Mouse (Mus musculus): ENCODE results near the gene Dlgap1. TPM values are rescaled to one million over a fixed set of nuclear protein-coding genes. Genes with fewer than 3 reads are reported as not detected.
A peak's percentile ranks its signal among the peaks of the same experiment; 100 is the strongest.

Gene Dlgap1
- polyA plus RNA-seq, 1 experiment from 2014 or later, result 34.5 TPM

DNA sequence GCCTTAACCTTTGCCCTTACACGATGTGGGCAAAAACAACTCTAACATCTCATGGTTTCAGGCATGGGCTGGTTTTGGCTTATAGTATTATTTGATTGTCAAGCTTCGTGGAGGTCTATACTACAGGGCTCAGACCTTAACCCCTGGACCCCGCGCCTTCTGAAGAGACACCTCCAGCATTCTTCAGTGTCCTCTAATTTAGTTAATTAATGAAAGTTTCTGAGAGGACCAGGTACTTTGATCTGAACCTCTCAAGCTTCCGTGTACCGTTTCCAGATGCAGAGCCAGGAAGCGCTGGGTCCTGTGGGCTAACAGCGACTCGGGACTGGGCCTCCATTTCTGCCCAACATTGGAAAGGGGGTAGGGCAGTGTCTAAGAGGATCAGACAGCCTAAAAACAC lies 785.2 kb downstream of the Dlgap1 start:
- Histone ChIP-seq H3K27ac (ENCODE audit: low read length) (no peak overlapping the region), H3K36me3 (ENCODE audit: control insufficient read depth, insufficient read depth, low read length) (no peaks in the 10 kb centered on the region), H3K9me3 (replicated peaks; ENCODE audit: control insufficient read depth, low read length, poor library complexity, severe bottlenecking) (no peaks in the 10 kb centered on the region), H3K4me3 (ENCODE audit: low read depth, low read length) (no peak overlapping the region), H3K4me2 (ENCODE audit: low read length) (no peak overlapping the region), H3K27me3 (ENCODE audit: control insufficient read depth, insufficient read depth, low read depth, low read length) (peaks cover 22% of the 10 kb centered on the region), H3K9ac (ENCODE audit: low read depth, low read length) (no peak overlapping the region), H3K4me1 (ENCODE audit: control insufficient read depth, insufficient read depth, low read length) (peaks cover 10% of the 10 kb centered on the region)
- no peak for ATAC-seq
- WGBS, result 86% methylated on average over 9 of the region's 9 CpGs

- H3K27me3 ChIP-seq (ENCODE audit: control insufficient read depth, insufficient read depth, low read depth, low read length), result peaks cover 16% of the 10 kb centered on the region
- peak overlapping the region; percentile 55 for H3K4me2 ChIP-seq (ENCODE audit: low read length)
- 52% methylated on average over 7 of the region's 7 CpGs for WGBS
- no peaks in the 10 kb centered on the region for H3K9me3 ChIP-seq (replicated peaks; ENCODE audit: control insufficient read depth, low read length, poor library complexity, severe bottlenecking)
- no peaks in the 10 kb centered on the region for H3K36me3 ChIP-seq (ENCODE audit: control insufficient read depth, insufficient read depth, low read length)
- H3K4me1 ChIP-seq (ENCODE audit: control insufficient read depth, insufficient read depth, low read length), result peaks cover 10% of the 10 kb centered on the region
- H3K27ac ChIP-seq (ENCODE audit: low read length), result no peak overlapping the region
- no peak for ATAC-seq
- no peak overlapping the region for H3K4me3 ChIP-seq (ENCODE audit: low read depth, low read length)
- H3K9ac ChIP-seq (ENCODE audit: low read depth, low read length), result no peak overlapping the region
Measured at GRCm38 (mm10) chr17:70754638-70755037, 785.8 kb downstream of the Dlgap1 start.

- H3K4me2 ChIP-seq (ENCODE audit: low read length), result peak overlapping the region; percentile 55
Measured at GRCm38 (mm10) chr17:70755039-70755668, 786.3 kb downstream of the Dlgap1 start.

GRCm38 (mm10) chr17:70755669-70756263 lies 786.9 kb downstream of the Dlgap1 start:
- Histone ChIP-seq H3K27me3 (ENCODE audit: control insufficient read depth, insufficient read depth, low read depth, low read length) (peaks cover 11% of the 10 kb centered on the region), H3K4me3 (ENCODE audit: low read depth, low read length) (peak overlapping the region; percentile 21), H3K4me1 (ENCODE audit: control insufficient read depth, insufficient read depth, low read length) (peaks cover 9% of the 10 kb centered on the region), H3K27ac (ENCODE audit: low read length) (no peak overlapping the region), H3K36me3 (ENCODE audit: control insufficient read depth, insufficient read depth, low read length) (no peaks in the 10 kb centered on the region), H3K9ac (ENCODE audit: low read depth, low read length) (no peak overlapping the region), H3K4me2 (ENCODE audit: low read length) (peak overlapping the region; percentile 55), H3K9me3 (replicated peaks; ENCODE audit: control insufficient read depth, low read length, poor library complexity, severe bottlenecking) (no peaks in the 10 kb centered on the region)
- no peak for ATAC-seq
- 7% methylated on average over 11 of the region's 14 CpGs for WGBS

More at GRCm38 (mm10) chr17:70755039-70755668, 786.3 kb downstream of the Dlgap1 start:
- H3K4me3 ChIP-seq (ENCODE audit: low read depth, low read length), result peak overlapping the region; percentile 21
- H3K27ac ChIP-seq (ENCODE audit: low read length), result no peak overlapping the region
- no peaks in the 10 kb centered on the region for H3K36me3 ChIP-seq (ENCODE audit: control insufficient read depth, insufficient read depth, low read length)
- H3K4me1 ChIP-seq (ENCODE audit: control insufficient read depth, insufficient read depth, low read length), result peaks cover 10% of the 10 kb centered on the region
- under 1% methylated on average over 22 of the region's 22 CpGs for WGBS
- H3K27me3 ChIP-seq (ENCODE audit: control insufficient read depth, insufficient read depth, low read depth, low read length), result peaks cover 14% of the 10 kb centered on the region
- H3K9ac ChIP-seq (ENCODE audit: low read depth, low read length), result no peak overlapping the region
- H3K9me3 ChIP-seq (replicated peaks; ENCODE audit: control insufficient read depth, low read length, poor library complexity, severe bottlenecking), result no peaks in the 10 kb centered on the region
- peak; percentile 57 for ATAC-seq

GRCm38 (mm10) chr17:70762001-70762400 lies 793.1 kb downstream of the Dlgap1 start:
- Histone ChIP-seq H3K27ac (ENCODE audit: low read length) (no peak overlapping the region), H3K9me3 (replicated peaks; ENCODE audit: control insufficient read depth, low read length, poor library complexity, severe bottlenecking) (no peaks in the 10 kb centered on the region; the same call in 1 of the 2 replicates), H3K9ac (ENCODE audit: low read depth, low read length) (no peak overlapping the region), H3K4me3 (ENCODE audit: low read depth, low read length) (no peak overlapping the region), H3K36me3 (ENCODE audit: control insufficient read depth, insufficient read depth, low read length) (no peaks in the 10 kb centered on the region), H3K27me3 (ENCODE audit: control insufficient read depth, insufficient read depth, low read depth, low read length) (no peaks in the 10 kb centered on the region), H3K4me2 (ENCODE audit: low read length) (no peak overlapping the region), H3K4me1 (ENCODE audit: control insufficient read depth, insufficient read depth, low read length) (no peaks in the 10 kb centered on the region)
- 94% methylated on average over 7 of the region's 7 CpGs for WGBS
- ATAC-seq, result no peak

GRCm38 (mm10) chr17:70762634-70763033 lies 793.8 kb downstream of the Dlgap1 start:
- no peak for ATAC-seq
- WGBS, result 85% methylated on average over 10 of the region's 10 CpGs

DNA sequence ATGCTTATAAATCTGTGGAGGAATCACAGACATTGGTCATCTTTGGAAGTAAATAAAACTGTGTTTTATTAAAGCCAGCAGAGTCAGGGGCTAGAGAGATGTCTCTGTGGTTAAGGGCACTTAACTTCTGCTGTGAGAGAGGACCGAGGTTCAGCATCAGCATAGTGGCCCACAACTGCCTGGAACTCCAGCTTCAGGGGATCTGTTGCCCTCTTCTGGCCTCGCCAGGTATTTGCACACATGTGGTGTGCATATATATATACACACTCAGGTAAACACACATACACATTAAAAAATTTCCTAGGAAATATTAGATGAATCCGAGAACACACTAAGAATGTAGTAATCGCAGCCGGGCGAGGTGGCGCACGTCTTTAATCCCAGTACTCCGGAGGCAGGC lies 796.5 kb downstream of the Dlgap1 start:
- Histone ChIP-seq H3K9me3 (replicated peaks; ENCODE audit: control insufficient read depth, low read length, poor library complexity, severe bottlenecking) (no peaks in the 10 kb centered on the region; the same call in 1 of the 2 replicates), H3K4me1 (ENCODE audit: control insufficient read depth, insufficient read depth, low read length) (no peaks in the 10 kb centered on the region), H3K4me2 (ENCODE audit: low read length) (no peak overlapping the region), H3K27ac (ENCODE audit: low read length) (no peak overlapping the region), H3K4me3 (ENCODE audit: low read depth, low read length) (no peak overlapping the region), H3K36me3 (ENCODE audit: control insufficient read depth, insufficient read depth, low read length) (no peaks in the 10 kb centered on the region), H3K9ac (ENCODE audit: low read depth, low read length) (no peak overlapping the region), H3K27me3 (ENCODE audit: control insufficient read depth, insufficient read depth, low read depth, low read length) (no peaks in the 10 kb centered on the region)
- no peak for ATAC-seq
- WGBS, result 97% methylated on average over 9 of the region's 9 CpGs

More at GRCm38 (mm10) chr17:70762634-70763033, 793.8 kb downstream of the Dlgap1 start:
- no peaks in the 10 kb centered on the region for H3K36me3 ChIP-seq (ENCODE audit: control insufficient read depth, insufficient read depth, low read length)
- no peak overlapping the region for H3K9ac ChIP-seq (ENCODE audit: low read depth, low read length)
- no peak overlapping the region for H3K27ac ChIP-seq (ENCODE audit: low read length)
- H3K4me1 ChIP-seq (ENCODE audit: control insufficient read depth, insufficient read depth, low read length), result no peaks in the 10 kb centered on the region
- H3K27me3 ChIP-seq (ENCODE audit: control insufficient read depth, insufficient read depth, low read depth, low read length), result no peaks in the 10 kb centered on the region
- no peaks in the 10 kb centered on the region; the same call in 1 of the 2 replicates for H3K9me3 ChIP-seq (replicated peaks; ENCODE audit: control insufficient read depth, low read length, poor library complexity, severe bottlenecking)
- H3K4me3 ChIP-seq (ENCODE audit: low read depth, low read length), result no peak overlapping the region
- no peak overlapping the region for H3K4me2 ChIP-seq (ENCODE audit: low read length)

GRCm38 (mm10) chr17:70765976-70766375 lies 797.1 kb downstream of the Dlgap1 start:
- no peak overlapping the region for H3K4me3 ChIP-seq (ENCODE audit: low read depth, low read length)
- 92% methylated on average over 18 of the region's 18 CpGs for WGBS
- no peaks in the 10 kb centered on the region for H3K27me3 ChIP-seq (ENCODE audit: control insufficient read depth, insufficient read depth, low read depth, low read length)
- H3K9ac ChIP-seq (ENCODE audit: low read depth, low read length), result no peak overlapping the region
- H3K9me3 ChIP-seq (replicated peaks; ENCODE audit: control insufficient read depth, low read length, poor library complexity, severe bottlenecking), result no peaks in the 10 kb centered on the region; the same call in 1 of the 2 replicates
- no peak overlapping the region for H3K27ac ChIP-seq (ENCODE audit: low read length)
- H3K36me3 ChIP-seq (ENCODE audit: control insufficient read depth, insufficient read depth, low read length), result no peaks in the 10 kb centered on the region
- no peak for ATAC-seq
- H3K4me1 ChIP-seq (ENCODE audit: control insufficient read depth, insufficient read depth, low read length), result no peaks in the 10 kb centered on the region
- H3K4me2 ChIP-seq (ENCODE audit: low read length), result no peak overlapping the region

DNA sequence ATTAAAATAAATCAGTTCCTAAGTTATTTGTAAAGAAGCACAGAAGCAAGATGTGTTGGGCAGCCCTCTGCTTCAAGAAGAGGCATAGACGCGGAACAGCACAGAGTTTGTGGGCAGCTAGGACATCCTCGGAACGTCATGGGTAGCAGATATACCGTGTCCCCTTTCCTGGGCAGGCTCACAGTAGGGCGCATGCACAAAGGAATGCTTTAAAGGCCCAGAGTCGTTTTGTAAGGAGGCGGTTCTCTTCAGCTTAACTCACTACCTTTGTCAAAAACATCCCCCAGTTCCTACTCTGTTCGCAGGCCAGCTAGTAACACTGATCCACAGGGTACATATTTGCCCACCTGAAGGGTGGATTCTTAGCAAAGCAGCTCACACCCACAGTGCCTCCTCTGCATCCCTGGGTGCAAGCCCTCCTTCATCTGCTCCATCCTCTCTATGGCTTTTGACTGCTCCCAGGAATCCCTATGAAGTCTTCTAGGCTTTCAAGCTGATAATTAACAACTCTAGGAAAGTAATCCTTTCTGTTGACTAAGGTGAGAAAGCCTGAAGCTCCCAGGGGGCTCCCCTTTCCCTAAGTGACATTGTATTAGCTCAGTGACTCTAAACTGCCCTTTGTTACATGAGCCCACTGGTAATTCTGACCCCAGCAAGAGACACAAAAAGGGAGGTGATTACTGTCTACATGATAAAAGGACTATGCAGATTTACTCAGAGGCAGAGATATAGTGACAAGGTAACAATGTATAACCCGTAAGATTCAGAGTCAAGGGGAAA lies 803.4 kb downstream of the Dlgap1 start:
- H3K27ac ChIP-seq (ENCODE audit: low read length), result no peak overlapping the region
- no peaks in the 10 kb centered on the region for H3K27me3 ChIP-seq (ENCODE audit: control insufficient read depth, insufficient read depth, low read depth, low read length)
- H3K9ac ChIP-seq (ENCODE audit: low read depth, low read length), result no peak overlapping the region
- H3K36me3 ChIP-seq (ENCODE audit: control insufficient read depth, insufficient read depth, low read length), result no peaks in the 10 kb centered on the region
- ATAC-seq, result no peak
- no peak overlapping the region for H3K4me3 ChIP-seq (ENCODE audit: low read depth, low read length)
- H3K9me3 ChIP-seq (replicated peaks; ENCODE audit: control insufficient read depth, low read length, poor library complexity, severe bottlenecking), result no peaks in the 10 kb centered on the region
- no peaks in the 10 kb centered on the region; the same call in 1 of the 2 replicates for H3K4me1 ChIP-seq (ENCODE audit: control insufficient read depth, insufficient read depth, low read length)
- H3K4me2 ChIP-seq (ENCODE audit: low read length), result no peak overlapping the region
- WGBS, result 8% methylated on average over 10 of the region's 10 CpGs
